Mouse (Mus musculus): Measurements from ENCODE around the gene Pcdh20. TPM values are rescaled to one million over a fixed set of nuclear protein-coding genes. Genes with fewer than 3 reads are reported as not detected.

The Pcdh20 gene
- 0.04 and 0.11 TPM in 2 replicates for polyA plus RNA-seq (2015; fragmentation: Nextera tagmentation; extraction: Ambion mirVana)

GRCm38 (mm10) chr14:88470495-88471434 is at the start of gene Pcdh20:
Gene Pcdh20 (minus strand): TSS chr14:88471396.
- Histone ChIP-seq H3K27ac (ENCODE audit: low read depth) (no peak within 1 kb of the TSS), H3K9ac (replicated peaks) (no peak within 1 kb of the TSS), H3K36me3 (replicated peaks; ENCODE audit: insufficient read depth, low read length) (no peaks in the 10 kb centered on the region), H3K4me1 (ENCODE audit: insufficient read depth) (peaks cover 2% of the 10 kb centered on the region; the same call in 1 of the 2 replicates), H3K27me3 (ENCODE audit: insufficient read depth, low read length) (0 out of 2 replicates have a peak, but pooled peaks cover 2% of the 10 kb centered on the region), H3K4me2 (ENCODE audit: low read depth, low read length) (peak within 1 kb of the TSS; percentile 48), H3K4me3 (ENCODE audit: low read depth, low read length) (no peak within 1 kb of the TSS), H3K9me3 (ENCODE audit: low read length) (no peaks in the 10 kb centered on the region)
- no peak for ATAC-seq
- 4% methylated on average over 29 of the region's 29 CpGs for WGBS (ENCODE audit: insufficient replicate concordance)
- TF ChIP-seq EP300 (IDR thresholded peaks at IDR 0.05; ENCODE audit: low read depth), result no peak
- no peak for TF ChIP-seq CTCF (IDR thresholded peaks at IDR 0.05; ENCODE audit: low read depth)
- peak; percentile 14 for DNase-seq

- Histone ChIP-seq H3K9me3 (ENCODE audit: low read length) (no peaks in the 10 kb centered on the region), H3K36me3 (replicated peaks; ENCODE audit: insufficient read depth, low read length) (no peaks in the 10 kb centered on the region), H3K27me3 (ENCODE audit: insufficient read depth, low read length) (no peaks in the 10 kb centered on the region), H3K27ac (ENCODE audit: low read depth) (no peak overlapping the region), H3K4me3 (ENCODE audit: low read depth, low read length) (no peak overlapping the region), H3K4me2 (ENCODE audit: low read depth, low read length) (no peak overlapping the region), H3K4me1 (ENCODE audit: insufficient read depth) (no peaks in the 10 kb centered on the region), H3K9ac (replicated peaks) (no peak overlapping the region)
- WGBS (ENCODE audit: insufficient replicate concordance), result 37% methylated on average over 3 of the region's 3 CpGs
- TF ChIP-seq CTCF (IDR thresholded peaks at IDR 0.05; ENCODE audit: low read depth) (peak; percentile 44), EP300 (IDR thresholded peaks at IDR 0.05; ENCODE audit: low read depth) (no peak)
- ATAC-seq (no peak), DNase-seq (no peak)
Measured at GRCm38 (mm10) chr14:88479909-88480308, 8.7 kb upstream of the Pcdh20 start.

DNA sequence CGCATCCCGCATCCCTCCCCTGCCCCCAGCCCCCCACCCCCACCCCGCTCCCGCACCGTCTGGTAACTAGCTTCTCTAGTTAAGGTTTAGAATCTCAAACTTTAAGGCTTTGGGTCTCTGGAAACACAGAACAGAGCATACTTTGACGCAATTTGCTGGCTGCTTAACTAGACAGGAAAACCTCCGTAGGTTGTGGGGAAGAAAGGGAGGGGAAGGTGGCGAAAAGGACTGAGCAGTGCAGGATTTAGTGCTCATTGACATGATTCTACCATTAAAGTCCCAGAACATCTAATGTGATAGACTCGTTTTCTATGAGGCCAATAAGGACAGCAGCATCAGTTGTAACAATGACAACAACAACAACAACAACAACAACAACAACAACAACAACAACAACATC is 1.2 kb downstream of the Pcdh20 start:
- H3K36me3 ChIP-seq (replicated peaks; ENCODE audit: insufficient read depth, low read length), result no peaks in the 10 kb centered on the region
- no peak overlapping the region for H3K4me3 ChIP-seq (ENCODE audit: low read depth, low read length)
- H3K27ac ChIP-seq (ENCODE audit: low read depth), result no peak overlapping the region
- peaks cover 2% of the 10 kb centered on the region; the same call in 1 of the 2 replicates for H3K4me1 ChIP-seq (ENCODE audit: insufficient read depth)
- no peak for TF ChIP-seq CTCF (IDR thresholded peaks at IDR 0.05; ENCODE audit: low read depth)
- TF ChIP-seq EP300 (IDR thresholded peaks at IDR 0.05; ENCODE audit: low read depth), result no peak
- WGBS (ENCODE audit: insufficient replicate concordance), result 3% methylated on average over 9 of the region's 9 CpGs
- H3K9ac ChIP-seq (replicated peaks), result no peak overlapping the region
- ATAC-seq (no peak), DNase-seq (no peak)
- H3K9me3 ChIP-seq (ENCODE audit: low read length), result no peaks in the 10 kb centered on the region
- 0 out of 2 replicates have a peak, but pooled peaks cover 2% of the 10 kb centered on the region for H3K27me3 ChIP-seq (ENCODE audit: insufficient read depth, low read length)
- 0 out of 2 replicates have a peak overlapping the region, but pooled peaks have one; percentile 22 for H3K4me2 ChIP-seq (ENCODE audit: low read depth, low read length)

- no peak for ATAC-seq
- TF ChIP-seq EP300 (IDR thresholded peaks at IDR 0.05; ENCODE audit: low read depth) (no peak), CTCF (IDR thresholded peaks at IDR 0.05; ENCODE audit: low read depth) (no peak)
- Histone ChIP-seq H3K4me2 (ENCODE audit: low read depth, low read length) (0 out of 2 replicates have a peak overlapping the region, but pooled peaks have one; percentile 22), H3K9me3 (ENCODE audit: low read length) (no peaks in the 10 kb centered on the region), H3K4me3 (ENCODE audit: low read depth, low read length) (no peak overlapping the region), H3K27me3 (ENCODE audit: insufficient read depth, low read length) (0 out of 2 replicates have a peak, but pooled peaks cover 2% of the 10 kb centered on the region), H3K9ac (replicated peaks) (no peak overlapping the region), H3K4me1 (ENCODE audit: insufficient read depth) (peaks cover 2% of the 10 kb centered on the region; the same call in 1 of the 2 replicates), H3K27ac (ENCODE audit: low read depth) (no peak overlapping the region), H3K36me3 (replicated peaks; ENCODE audit: insufficient read depth, low read length) (no peaks in the 10 kb centered on the region)
- 6% methylated on average over 18 of the region's 18 CpGs for WGBS (ENCODE audit: insufficient replicate concordance)
- no peak for DNase-seq
Measured at GRCm38 (mm10) chr14:88469361-88469760, 1.8 kb downstream of the Pcdh20 start.

DNA sequence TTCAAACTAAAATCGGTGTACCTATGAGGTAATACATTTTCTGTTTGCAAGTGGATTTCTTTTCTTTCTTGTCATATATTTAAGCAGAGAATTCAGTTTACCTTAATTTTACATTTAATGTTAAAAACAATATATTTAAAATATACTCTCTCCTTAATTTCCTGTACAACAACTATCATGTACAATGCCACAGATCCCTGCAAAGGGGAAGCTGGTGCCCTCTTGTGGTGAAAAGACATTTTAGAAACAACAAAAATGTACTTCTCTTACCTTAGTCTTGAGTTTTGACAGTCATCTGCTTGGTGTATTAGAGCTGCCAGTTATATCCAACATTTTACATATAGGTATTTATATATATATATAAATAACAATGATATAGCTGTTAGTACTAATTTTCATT is 4.8 kb downstream of the Pcdh20 start:
- TF ChIP-seq CTCF (IDR thresholded peaks at IDR 0.05; ENCODE audit: low read depth) (peak; percentile 61), EP300 (IDR thresholded peaks at IDR 0.05; ENCODE audit: low read depth) (no peak)
- WGBS (ENCODE audit: insufficient replicate concordance), result 86% methylated on average over 1 of the region's 1 CpGs
- H3K9ac ChIP-seq (replicated peaks), result no peak overlapping the region
- H3K36me3 ChIP-seq (replicated peaks; ENCODE audit: insufficient read depth, low read length), result no peaks in the 10 kb centered on the region
- H3K4me1 ChIP-seq (ENCODE audit: insufficient read depth), result peaks cover 2% of the 10 kb centered on the region; the same call in 1 of the 2 replicates
- DNase-seq, result no peak
- no peaks in the 10 kb centered on the region for H3K9me3 ChIP-seq (ENCODE audit: low read length)
- no peak overlapping the region for H3K4me3 ChIP-seq (ENCODE audit: low read depth, low read length)
- no peak overlapping the region for H3K27ac ChIP-seq (ENCODE audit: low read depth)
- no peak overlapping the region for H3K4me2 ChIP-seq (ENCODE audit: low read depth, low read length)
- ATAC-seq, result no peak
- 0 out of 2 replicates have a peak, but pooled peaks cover 2% of the 10 kb centered on the region for H3K27me3 ChIP-seq (ENCODE audit: insufficient read depth, low read length)

DNA sequence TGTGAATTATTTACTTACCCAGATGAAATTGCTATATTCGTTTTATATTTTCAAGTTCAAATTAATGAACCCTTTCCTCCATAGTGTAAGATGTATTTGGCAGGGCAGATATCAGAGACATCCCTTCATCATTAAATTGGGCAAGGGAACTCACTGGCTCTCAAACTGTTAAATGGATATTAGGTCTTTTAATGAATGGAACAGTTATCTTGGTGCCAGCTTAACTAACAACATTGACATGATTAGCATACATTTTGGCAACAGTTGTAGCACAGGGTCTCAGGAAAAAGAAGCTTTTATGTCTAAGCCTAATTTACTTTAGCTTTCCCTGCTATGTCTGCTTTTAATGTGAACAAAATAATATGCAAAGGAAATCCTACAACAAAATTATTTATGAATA is 6.8 kb downstream of the Pcdh20 start:
- H3K4me3 ChIP-seq (ENCODE audit: low read depth, low read length), result no peak overlapping the region
- DNase-seq (no peak), ATAC-seq (no peak)
- no peaks in the 10 kb centered on the region for H3K36me3 ChIP-seq (replicated peaks; ENCODE audit: insufficient read depth, low read length)
- no peak overlapping the region for H3K9ac ChIP-seq (replicated peaks)
- TF ChIP-seq CTCF (IDR thresholded peaks at IDR 0.05; ENCODE audit: low read depth) (no peak), EP300 (IDR thresholded peaks at IDR 0.05; ENCODE audit: low read depth) (no peak)
- 0 out of 2 replicates have a peak, but pooled peaks cover under 1% of the 10 kb centered on the region for H3K27me3 ChIP-seq (ENCODE audit: insufficient read depth, low read length)
- peaks cover 1% of the 10 kb centered on the region; the same call in 1 of the 2 replicates for H3K4me1 ChIP-seq (ENCODE audit: insufficient read depth)
- no peaks in the 10 kb centered on the region for H3K9me3 ChIP-seq (ENCODE audit: low read length)
- H3K4me2 ChIP-seq (ENCODE audit: low read depth, low read length), result no peak overlapping the region
- WGBS (ENCODE audit: insufficient replicate concordance), result 45% methylated on average over 1 of the region's 1 CpGs
- no peak overlapping the region for H3K27ac ChIP-seq (ENCODE audit: low read depth)

All from liver, postnatal 0 days (tissue).